Mouse (Mus musculus): ENCODE results near the gene Map3k9. TPM values are rescaled to one million over a fixed set of nuclear protein-coding genes. Genes with fewer than 3 reads are reported as not detected.

Map3k9 gene
- total and polyA plus RNA-seq, 3 experiments: 0.81 to 4.2 (median 1.3) TPM

DNA sequence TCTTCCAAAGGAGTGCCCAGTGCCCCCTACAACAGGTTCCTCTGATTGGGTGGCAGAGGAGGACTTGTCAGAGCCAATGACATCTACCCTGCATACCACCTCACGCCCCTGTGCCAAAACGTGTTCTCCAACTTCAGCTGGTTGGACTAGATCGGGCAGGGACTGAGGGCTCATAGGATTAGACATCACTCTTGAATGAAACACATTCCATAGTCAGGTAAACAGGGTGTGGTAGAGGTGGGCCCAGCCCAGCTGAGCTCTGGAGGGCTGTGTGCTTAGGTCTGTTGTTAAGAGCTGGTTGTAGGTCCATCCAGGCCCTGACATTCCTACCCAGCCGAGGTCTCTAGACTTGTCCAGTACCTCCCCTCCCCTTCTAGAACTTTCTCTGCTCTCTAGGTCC, 68.4 kb downstream of the Map3k9 start:
- no peak for DNase-seq

DNA sequence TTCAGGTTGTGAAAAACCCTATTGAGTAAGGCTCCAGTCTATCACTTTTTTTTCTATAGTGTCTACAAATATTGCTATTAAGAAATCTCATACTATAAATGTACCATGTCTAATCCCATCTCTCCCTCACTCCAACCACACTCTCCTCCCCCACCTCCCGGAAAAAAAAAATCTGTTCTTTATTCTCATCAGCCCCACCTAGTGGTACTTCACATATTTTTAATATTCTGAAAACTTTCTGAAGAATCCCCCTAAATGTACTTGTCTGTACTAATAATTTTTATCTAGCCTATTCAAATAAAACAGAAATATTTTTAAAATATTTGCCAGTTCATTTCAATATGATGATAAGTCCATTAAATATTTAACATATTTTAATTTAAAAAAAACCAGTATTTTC, 78.1 kb downstream of the Map3k9 start:
- DNase-seq: no peak

DNA sequence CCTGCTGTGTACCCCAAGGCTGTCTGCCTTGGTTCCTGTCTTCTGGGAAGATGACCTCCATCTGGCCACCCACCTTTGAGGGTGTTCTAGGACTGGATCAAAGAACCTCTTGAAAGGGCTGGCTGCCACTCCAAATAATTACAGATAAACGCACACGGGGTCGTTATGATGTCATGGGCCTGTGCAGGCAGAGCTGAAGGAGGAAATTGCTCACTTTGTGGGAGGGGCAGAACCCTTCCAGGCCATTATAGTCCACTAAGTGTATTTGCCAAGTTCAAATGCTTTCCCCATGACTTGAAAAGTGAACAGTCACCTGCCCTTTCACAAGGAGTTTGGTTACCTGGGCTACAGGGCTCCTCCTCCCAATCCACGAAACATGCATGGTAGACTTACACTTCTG, 83.0 kb downstream of the Map3k9 start:
- no peak for DNase-seq

GRCm38 (mm10) chr12:81691177-81691730, 89.7 kb downstream of the Map3k9 start:
- peak; percentile 28 for DNase-seq

- DNase-seq: peak; percentile 16
These were observed 90.2 kb downstream of the Map3k9 start for GRCm38 (mm10) chr12:81690751-81691150.

DNA sequence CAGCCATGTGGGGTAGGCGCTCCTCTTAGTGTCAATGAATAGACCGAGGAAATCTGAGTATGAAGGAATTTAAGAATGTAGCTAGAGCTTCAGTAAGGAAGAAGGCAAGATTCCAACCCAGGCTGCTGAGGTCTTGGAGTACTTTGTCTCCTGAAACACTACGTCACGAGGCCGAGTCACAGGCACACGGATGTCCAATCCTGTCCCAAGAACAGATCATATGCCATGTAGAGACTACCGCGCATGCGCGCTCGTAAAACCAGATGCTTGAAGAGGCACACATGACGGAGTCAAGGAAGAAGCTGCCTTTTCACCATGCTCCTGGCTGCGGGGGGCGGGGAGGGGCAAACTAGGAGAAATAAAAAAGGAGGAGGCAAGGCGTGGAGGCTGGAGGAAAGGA, 90.9 kb downstream of the Map3k9 start:
- DNase-seq: no peak

GRCm38 (mm10) chr12:81689505-81690056, 91.4 kb downstream of the Map3k9 start:
- DNase-seq: no peak

- peak; percentile 66 for DNase-seq
These were observed 92.4 kb downstream of the Map3k9 start for GRCm38 (mm10) chr12:81688537-81688936.

DNA sequence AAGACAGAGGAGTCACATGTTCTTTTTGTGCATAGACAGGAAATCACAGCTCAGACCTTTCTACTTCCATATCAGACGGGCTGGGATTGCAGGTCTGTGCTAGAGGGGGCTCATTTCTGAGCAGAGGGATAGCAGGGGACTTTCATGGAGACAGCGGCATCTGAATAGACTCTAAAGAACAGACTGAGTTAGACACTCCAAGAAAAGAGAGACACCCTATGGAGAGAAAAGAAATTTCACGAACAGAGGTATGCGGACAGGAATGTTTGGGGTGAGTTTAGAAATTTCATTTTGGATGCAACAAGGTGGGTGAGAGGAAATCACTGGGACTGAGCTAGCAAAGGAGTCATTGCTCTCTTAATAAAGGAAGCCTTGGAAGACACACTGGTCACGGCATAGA, 93.1 kb downstream of the Map3k9 start:
- no peak for DNase-seq

GRCm38 (mm10) chr12:81686406-81687117, 94.4 kb downstream of the Map3k9 start:
- no peak for DNase-seq

GRCm38 (mm10) chr12:81685981-81686380, 95.0 kb downstream of the Map3k9 start:
- no peak for DNase-seq

DNA sequence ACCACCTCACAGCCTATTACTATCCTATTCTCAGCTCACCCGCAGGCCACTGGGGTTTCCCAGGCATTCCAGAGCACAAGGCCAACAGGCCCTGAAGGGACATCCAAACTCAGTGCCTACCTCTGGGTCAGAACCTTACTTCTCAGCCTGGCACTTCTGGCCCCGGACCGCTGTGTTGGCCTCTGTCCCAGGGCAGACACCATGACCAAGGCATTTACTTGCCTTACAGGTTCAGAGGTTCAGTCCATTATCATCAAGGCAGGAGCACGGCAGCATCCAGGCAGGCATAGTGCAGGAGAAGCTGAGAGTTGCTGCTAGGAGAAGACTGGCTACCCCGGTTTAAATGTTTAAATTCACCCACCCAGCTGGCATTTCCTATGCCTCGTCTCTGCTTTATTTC, 96.9 kb downstream of the Map3k9 start:
- no peak for DNase-seq

DNA sequence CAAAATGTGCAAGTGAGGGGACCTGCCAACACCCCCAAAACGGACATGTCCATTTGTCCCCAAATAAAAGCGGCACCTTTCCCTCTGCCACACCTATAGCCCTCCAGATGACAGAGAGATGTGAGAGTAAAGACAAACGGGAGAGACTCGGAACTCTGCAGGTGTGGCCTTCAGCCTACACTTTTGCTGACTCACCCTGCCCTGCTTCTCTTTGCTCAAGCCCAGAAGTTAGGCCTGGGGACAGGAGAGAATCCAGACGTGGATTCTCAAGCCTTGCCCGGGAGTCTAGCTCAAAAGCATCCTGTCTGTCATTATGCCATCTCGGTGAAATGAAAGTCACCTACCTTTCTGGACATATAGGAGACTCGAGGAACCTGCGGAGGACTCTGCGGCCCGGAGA, 97.6 kb downstream of the Map3k9 start:
- no peak for DNase-seq

DNA sequence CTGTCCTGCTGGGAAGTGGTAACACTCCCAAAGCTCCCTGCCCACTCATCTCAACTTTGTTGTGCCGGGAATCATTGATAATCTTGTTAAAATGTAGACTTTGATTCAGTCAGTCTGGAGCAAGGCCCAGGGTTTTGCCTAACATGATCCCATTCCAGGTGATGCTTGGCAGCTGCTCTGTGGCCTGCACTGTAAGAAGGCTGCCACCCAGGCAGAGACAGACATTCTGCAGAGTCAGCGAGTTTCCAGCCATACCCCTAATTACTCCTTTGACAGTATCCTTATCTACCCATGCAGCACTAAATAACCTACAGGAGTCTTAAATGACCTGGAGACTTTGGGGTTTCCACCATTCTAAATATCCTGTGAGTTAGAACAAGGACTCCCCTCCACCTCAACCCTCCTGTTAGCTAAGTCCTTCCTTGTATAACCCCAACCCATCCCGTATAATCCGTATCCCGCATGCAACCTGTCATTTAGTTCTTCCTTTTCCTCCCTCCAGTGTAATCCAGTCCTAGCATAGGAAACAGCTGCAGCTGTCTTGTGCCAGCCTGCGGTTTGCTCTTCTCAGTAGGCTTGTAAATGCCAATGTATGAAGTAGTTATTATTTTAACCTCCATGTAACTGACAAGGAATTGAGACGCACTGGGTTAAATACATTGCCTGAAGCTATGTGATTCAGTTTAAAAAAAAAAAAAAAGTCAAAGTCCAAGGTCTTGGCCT, 101.0 kb downstream of the Map3k9 start:
- no peak for DNase-seq

DNA sequence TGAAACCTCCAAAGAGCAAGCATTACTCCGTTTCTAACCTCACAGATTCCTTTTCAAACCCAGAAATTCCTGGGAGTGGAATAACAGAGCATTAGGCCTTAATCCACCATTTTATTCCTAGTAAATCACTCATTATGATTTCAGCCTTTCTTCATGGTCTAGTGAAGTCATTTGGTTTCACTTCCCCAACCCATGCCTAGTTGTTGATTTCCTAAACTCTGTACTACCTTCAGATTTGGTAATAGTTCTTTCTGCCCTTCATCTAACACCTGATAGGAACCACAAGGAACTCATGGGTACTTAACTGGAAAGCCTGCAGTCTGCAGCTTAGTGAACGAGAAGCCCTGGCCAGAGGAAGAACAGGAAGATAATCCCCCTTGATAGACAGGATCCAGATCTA, 105.4 kb downstream of the Map3k9 start:
- DNase-seq: no peak

Other genes starting within 250 kb of the Map3k9 start
- gene Gm20498, start 248.3 kb downstream of the Map3k9 start, total RNA-seq (2021): 10 to 100 TPM; 25.9 to 40.9 TPM
- 2.4 and 5.1 TPM in 2 replicates for gene Gm20498, start 248.3 kb downstream of the Map3k9 start, polyA plus RNA-seq (2012; rRNA removed)
- gene Synj2bp, start 248.3 kb downstream of the Map3k9 start, total RNA-seq (2021): 10 to 100 TPM; 34.4 to 34.7 TPM
- 9.8 and 16.2 TPM in 2 replicates for gene Synj2bp, start 248.3 kb downstream of the Map3k9 start, polyA plus RNA-seq (2012; rRNA removed)
- not detected for gene Adam21, start 212.7 kb downstream of the Map3k9 start, total RNA-seq (2021)
- gene Adam21, start 212.7 kb downstream of the Map3k9 start, polyA plus RNA-seq (2012; rRNA removed): not detected in 2 replicates
- 10 to 100 TPM; 22.3 to 27.3 TPM for gene Med6, start 186.2 kb downstream of the Map3k9 start, total RNA-seq (2021)
- gene Med6, start 186.2 kb downstream of the Map3k9 start, polyA plus RNA-seq (2012; rRNA removed): 1.2 and 1.4 TPM in 2 replicates
- 1 to 10 TPM; 3.7 to 3.8 TPM for gene Ttc9, start 149.9 kb downstream of the Map3k9 start, total RNA-seq (2021)
- 0.73 TPM in 2 replicates for gene Ttc9, start 149.9 kb downstream of the Map3k9 start, polyA plus RNA-seq (2012; rRNA removed)
- 10 to 100 TPM; 48.7 to 56.5 TPM for gene Pcnx, start 78.8 kb upstream of the Map3k9 start, total RNA-seq (2021)
- gene Pcnx, start 78.8 kb upstream of the Map3k9 start, polyA plus RNA-seq (2012; rRNA removed): 20.5 and 23.4 TPM in 2 replicates

Data from adrenal gland, adult 2 months (tissue).